Mouse (Mus musculus) left cerebral cortex, postnatal 4 days (tissue): ENCODE results near the gene Slc38a1. TPM values are rescaled to one million over a fixed set of nuclear protein-coding genes. Genes with fewer than 3 reads are reported as not detected.
A peak's percentile ranks its signal among the peaks of the same experiment; 100 is the strongest.

Source experiments
- DNase-seq: peaks from one replicate; pipeline ENCODE4 v3.0.0-alpha.2; 2022
- intact Hi-C: fragments of 180-260 bp; cut with DNase I; formaldehyde crosslinking; loops from one replicate; pipeline ENCODE4 v1.15.1; 2025
- total RNA-seq, 2 experiments: library from RNA; stranded (reverse); gene quantifications; 2 replicates each; pipeline ENCODE4 v1.2.3; 2021

Slc38a1 gene
- total RNA-seq, 2 experiments from 2014 or later, result 116 to 118 TPM

GRCm38 (mm10) chr15:96622376-96622775, 20.3 kb downstream of the Slc38a1 start:
- no peak for DNase-seq
- intact Hi-C loops, result no loop called here

- DNase-seq, result no peak
- intact Hi-C loops, result no loop called here
Measured at GRCm38 (mm10) chr15:96621686-96622085, 21.0 kb downstream of the Slc38a1 start.

DNA sequence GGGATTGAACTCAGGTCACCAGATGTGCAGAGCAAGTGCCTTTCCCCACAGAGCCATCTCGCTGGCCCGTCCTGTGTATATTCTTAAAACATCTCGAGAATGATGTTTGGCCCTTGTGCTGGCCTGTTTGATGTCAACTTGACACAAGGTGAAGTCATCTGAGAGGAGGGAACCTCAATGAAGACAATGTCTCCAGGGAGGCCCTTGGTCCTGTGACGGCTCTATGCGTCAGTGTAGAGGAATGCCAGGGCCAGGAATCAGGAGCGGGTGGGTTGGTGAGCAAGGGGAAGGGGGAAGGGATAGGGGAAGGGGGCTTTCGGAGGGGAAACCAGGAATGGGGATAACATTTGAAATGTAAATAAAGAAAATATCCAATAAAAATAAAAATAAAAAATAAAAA, 25.2 kb downstream of the Slc38a1 start:
- no peak for DNase-seq
- intact Hi-C loops, result no loop called here

DNA sequence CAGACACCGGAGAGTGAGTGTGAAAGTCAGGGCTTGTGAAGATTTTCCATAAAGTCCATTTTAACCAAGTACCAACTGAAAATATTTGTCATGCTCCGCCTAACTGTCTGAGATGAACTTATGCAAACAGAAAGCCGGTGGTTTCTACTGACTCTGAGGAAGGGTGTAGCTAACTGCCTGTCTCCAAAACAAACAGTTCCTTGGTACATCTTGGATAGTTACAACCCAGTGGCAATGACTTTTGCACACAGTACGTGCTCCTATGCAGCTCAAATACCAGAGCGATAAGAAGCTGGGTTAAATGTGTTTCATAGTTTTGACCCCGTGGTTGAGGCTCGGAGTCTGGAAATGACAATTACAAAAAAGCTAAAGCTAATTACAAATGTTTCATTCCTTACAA, 34.0 kb downstream of the Slc38a1 start:
- no peak for DNase-seq
- intact Hi-C loops, result no loop called here

DNA sequence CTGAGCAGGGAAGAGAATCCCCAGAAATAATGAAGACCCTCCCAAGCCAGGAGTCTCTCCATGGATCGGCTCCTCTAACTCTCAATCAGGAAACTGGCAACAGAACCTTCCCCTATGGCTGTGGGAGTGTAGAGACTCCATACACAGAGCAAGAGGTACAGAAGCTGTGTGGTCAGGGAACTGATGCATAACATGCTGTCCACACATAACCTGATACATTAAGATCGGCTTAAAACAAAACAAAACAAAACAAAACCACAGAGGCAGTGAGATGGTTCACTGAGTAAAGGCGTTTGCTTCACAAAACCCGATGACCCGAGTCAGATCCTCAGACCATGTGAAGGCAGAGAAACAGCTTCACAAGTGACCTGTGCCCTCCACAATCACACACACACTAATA, 35.3 kb downstream of the Slc38a1 start:
- intact Hi-C loops, result no loop called here
- DNase-seq, result no peak

- DNase-seq, result peak; percentile 82
- intact Hi-C loops, result no loop called here
Measured at GRCm38 (mm10) chr15:96604282-96604681, 38.4 kb downstream of the Slc38a1 start.

DNA sequence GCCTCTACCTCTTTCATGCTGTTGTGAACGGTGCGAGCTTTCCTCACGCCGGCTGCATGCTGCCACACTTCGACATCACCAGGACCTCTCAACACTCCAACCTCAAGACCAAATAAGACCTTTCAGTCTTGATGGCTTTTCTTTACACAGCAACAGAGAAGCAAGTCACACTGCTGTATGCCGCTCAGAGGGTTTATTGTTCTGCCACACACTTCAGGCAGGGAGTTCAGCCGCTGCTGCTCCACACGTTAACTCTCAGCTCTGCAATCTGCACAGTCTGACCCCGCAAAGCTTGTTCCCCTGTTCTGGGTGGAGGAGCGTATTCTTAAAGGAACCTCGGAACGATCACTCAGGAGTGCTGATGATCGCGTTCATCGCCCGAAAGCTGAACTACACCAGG, 40.7 kb downstream of the Slc38a1 start:
- intact Hi-C loops, result no loop called here
- no peak for DNase-seq

DNA sequence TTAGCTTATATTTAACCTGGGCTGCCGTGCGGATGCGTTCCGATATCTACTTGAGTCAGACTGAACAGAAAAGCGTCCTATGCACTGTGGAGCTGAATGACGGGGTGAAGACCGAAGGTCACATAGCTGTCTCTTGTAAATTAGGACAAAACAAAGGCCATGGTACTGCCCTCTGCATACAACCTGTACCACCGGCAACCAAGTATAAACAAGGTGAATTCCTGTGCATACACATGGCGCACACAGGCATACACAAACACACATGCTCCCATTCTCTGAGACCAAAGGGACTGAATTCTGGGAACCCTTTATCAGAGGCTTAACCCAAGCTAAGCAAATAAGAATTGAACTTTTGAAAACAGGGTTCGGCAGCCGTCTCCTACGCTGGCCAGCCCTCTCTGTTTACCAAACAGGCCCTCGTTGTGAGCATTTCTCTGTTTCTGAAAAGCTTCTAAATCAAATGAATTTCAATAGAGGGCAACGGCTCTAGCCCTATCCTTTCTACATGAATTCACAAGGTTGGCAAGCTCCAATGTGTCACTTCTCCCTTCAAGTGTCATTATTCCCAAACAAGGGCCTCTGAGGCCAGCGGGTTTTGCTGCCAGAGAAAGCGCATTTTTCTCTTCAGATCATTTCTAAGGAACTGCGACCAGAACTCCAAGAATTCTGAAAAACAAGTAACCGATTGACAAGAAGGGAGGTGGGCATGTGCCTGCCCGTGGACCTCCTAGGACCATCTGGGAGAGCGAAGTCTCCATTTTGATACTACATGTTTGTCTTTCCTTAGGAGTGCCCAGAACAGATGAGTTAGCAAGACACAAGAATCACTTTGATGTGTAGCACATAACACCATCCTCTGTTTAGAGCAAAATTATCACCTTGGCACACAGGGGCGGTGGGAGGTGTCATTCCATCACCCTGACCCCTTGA, 42.6 kb downstream of the Slc38a1 start:
- peak; percentile 37 for DNase-seq
- intact Hi-C loops, result no loop called here

DNA sequence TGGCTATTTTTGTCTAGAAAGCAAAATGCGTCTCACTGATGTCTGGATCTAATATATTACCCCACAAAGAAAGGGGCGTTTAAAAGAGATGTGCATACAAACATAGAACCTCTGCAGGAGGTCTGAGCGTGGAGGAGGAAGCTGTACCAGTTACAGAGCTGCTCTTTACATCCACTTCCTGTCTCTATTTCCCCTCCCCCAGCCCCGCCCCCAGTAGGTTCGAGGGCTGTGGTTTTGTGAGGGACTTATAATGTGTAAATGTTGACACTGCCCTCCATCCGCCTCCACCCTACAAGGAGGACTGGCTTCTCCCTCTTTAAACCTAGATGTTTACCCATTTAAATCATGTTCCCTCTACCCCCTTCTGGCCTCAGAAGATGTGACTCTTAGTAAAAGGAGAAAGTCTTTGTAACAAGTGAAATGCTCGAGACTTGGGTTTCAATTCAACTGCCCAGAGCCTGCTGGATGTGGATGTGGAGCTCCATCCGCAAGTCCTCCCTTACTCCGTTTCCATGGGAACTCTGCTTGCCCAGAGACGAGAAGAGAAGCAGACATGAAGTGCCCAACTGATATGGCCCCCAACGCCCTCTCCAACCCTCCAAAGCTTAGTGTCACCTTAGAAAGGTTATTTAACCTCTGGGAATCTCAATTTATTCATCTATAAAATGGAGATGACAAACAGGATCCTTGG, 43.7 kb downstream of the Slc38a1 start:
- no peak for DNase-seq
- intact Hi-C loops, result no loop called here

GRCm38 (mm10) chr15:96597116-96597515, 45.6 kb downstream of the Slc38a1 start:
- intact Hi-C loops, result no loop called here
- no peak for DNase-seq

DNA sequence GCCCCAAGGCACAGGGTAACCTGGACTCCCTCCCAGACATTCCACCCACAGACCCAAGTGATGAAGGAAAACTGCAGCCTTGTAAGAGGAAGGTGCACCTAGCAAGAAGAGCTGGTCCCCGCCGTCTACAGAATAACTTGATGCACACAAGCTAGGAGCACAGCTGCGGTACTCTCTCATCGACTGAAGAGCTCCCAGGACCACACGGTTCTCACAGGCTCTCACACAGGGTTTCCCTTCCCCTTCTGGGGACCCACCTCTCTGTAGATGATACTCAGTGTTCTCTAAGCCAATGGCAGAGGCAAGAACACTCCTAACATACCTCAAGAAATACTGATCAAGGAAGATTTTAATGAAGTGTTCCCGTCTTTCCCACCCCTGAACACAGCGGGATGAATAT, 48.4 kb downstream of the Slc38a1 start:
- intact Hi-C loops, result no loop called here

DNA sequence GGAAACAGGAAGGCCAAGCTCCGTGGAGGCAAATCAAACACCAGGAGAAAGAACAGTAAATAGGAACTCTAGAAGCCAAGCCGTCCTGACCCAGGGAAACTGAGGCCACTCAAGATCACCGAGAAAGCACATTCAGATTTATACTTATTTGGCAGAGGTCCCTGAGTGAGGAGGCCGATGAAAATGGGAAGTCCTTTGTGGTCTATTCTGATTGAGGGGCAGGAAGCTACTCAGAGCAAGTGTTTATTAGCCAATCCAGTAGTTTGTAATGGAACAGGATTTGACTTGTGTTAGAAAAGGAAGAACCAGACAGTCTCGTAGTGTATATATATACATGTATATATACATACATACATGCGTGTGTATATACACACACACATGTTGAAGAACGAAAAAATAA, 48.8 kb downstream of the Slc38a1 start:
- no peak for DNase-seq
- intact Hi-C loops, result no loop called here

More for the DNA sequence above, 48.4 kb downstream of the Slc38a1 start:
- no peak for DNase-seq

DNA sequence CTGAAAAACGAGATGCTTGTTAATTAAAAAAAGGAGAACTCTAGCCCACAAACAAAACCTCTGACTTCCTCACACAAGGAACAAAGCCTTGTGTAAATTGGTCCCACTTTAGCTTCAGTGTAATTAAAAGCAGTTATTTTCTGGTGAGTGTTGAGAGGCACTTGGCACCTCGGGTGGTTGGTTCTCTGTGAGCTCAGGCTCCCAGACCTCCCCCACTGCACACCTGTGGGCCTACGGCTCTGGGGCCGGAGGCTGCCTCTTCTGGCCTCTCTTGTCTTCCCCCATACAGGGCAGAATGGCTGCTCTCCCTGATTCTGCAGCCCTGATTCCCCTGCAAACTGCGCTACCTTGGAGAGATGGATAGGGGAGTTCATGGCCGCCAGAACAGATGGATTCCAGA, 49.3 kb downstream of the Slc38a1 start:
- DNase-seq, result no peak
- intact Hi-C loops, result no loop called here

DNA sequence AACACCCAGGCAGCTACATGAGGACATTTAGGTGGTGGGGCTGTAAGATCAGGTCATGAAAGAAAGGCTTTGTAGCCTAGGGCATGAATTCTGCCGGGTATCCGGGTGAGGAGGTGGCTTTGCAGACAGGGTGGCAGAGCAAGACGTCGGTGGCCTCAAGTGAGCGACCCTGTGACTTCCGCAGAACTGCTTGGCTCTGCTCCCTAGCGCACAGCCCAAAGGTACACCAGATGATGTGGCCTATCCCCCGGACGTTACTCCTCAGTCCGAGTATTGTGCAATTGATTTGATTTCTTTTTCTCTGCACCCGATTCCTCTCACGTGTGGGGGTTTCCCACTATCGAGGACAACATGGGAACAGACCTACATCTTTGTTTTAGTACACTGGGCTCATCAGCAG, 49.7 kb downstream of the Slc38a1 start:
- intact Hi-C loops, result no loop called here
- no peak for DNase-seq

DNA sequence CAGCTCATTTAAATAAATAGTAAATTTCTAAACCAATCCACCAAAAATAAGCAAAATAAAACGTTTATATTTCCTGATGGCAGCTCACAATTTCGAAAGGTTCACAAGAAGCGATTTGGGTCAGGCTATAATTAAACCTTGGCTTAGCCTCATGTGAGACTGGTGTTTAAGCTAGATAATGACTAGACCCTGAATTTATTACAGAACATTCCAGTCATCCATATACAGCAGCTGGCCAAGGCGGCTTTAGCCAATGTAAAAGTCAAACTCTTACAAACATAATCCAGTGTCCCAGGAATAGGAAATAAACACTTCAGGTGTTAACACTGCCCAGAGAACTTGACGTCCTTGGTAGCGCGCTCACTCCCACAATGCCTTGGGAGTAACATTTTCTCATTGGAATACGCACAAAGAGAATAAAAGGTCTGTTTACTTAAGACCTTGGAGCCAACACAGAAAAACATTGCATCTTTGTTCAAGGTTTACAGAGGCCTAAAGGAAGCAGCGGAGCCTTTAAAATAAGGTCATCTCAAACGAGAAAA, 50.8 kb downstream of the Slc38a1 start:
- DNase-seq, result no peak
- intact Hi-C loops, result no loop called here

- DNase-seq, result no peak
- intact Hi-C loops, result no loop called here
Measured at GRCm38 (mm10) chr15:96588996-96589657, 53.6 kb downstream of the Slc38a1 start.

DNA sequence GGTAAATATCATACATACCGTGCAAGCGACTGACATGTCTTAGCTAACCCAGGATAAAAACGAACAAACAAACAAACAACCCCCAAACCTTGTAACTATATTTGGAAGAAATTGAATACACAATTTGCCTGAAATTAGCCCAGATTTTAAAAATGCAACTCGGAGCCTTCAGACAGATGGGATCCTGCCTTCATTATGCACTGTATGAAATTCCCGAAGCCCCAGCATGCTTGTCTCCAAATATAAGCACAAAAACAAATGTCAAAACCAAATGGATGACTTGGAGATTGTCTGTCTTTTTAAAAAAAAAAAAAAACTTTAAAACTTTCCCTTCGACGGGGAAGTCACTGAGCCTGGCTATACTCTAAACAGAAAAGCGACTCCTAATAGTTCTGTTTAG, 54.7 kb downstream of the Slc38a1 start:
- no peak for DNase-seq
- intact Hi-C loops, result no loop called here

- DNase-seq, result no peak
- intact Hi-C loops, result no loop called here
Measured at GRCm38 (mm10) chr15:96583371-96584008, 59.2 kb downstream of the Slc38a1 start.

DNA sequence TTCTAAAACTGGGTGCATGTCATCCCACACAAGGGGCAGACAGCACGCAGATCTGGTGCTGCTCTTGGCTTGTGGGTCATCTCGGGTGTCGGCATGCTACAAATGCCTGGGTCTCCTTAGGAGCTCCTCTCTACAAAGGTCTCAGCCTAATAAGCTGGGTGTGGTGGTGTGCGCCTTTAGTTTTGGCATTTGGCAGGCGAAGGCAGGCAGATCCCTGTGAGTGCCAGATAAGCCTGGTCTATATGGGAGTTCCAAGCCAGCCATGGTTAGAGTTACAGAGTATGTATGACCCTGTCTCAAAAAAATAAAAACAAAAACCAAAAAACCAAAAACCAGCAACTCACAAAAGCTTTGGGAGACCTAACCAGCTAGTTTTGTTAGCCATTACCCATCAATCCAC, 65.7 kb downstream of the Slc38a1 start:
- no peak for DNase-seq
- intact Hi-C loops, result no loop called here

GRCm38 (mm10) chr15:96568983-96569363, 73.7 kb downstream of the Slc38a1 start:
- intact Hi-C loops, result no loop called here
- no peak for DNase-seq
